Mouse (Mus musculus) activated CD4-positive, CD25-positive, alpha-beta regulatory T cell, adult 9 weeks (primary cell): Measurements from ENCODE around the gene Nphs2. TPM values are rescaled to one million over a fixed set of nuclear protein-coding genes. Genes with fewer than 3 reads are reported as not detected.

Experiments
- polyA plus RNA-seq: library from polyadenylated mRNA; unstranded; fragments of 100-300 nt; shearing (Covaris generic); gene quantifications from one replicate; pipeline ENCODE4 v1.2.1, GENCODE M21; 2017

Nphs2 gene
- not detected for polyA plus RNA-seq

GRCm38 (mm10) chr1:156310630-156311029 lies at the start of gene Nphs2:
TSS of gene Nphs2 (plus strand) at chr1:156310727.

GRCm38 (mm10) chr1:156302911-156303749 lies 7.4 kb upstream of the Nphs2 start, which contains the start of gene Tdrd5:
TSS of gene Tdrd5 (minus strand) at chr1:156303664.

GRCm38 (mm10) chr1:156365740-156366139 lies 55.2 kb downstream of the Nphs2 start, which contains the start of gene Gm2000:
TSS of gene Gm2000 (plus strand) at chr1:156366040.

Other genes starting within 250 kb of the Nphs2 start
- gene Fam163a, start 105.7 kb upstream of the Nphs2 start, polyA plus RNA-seq: not detected
- not detected for gene Tdrd5, start 7.1 kb upstream of the Nphs2 start, polyA plus RNA-seq
- 1,371 TPM for gene Gm2000, start 55.3 kb downstream of the Nphs2 start, polyA plus RNA-seq
- 0.37 TPM for gene Axdnd1, start 110.4 kb downstream of the Nphs2 start, polyA plus RNA-seq
- gene Soat1, start 163.6 kb downstream of the Nphs2 start, polyA plus RNA-seq: 57.0 TPM
- 1.5 TPM for gene Gm10031, start 213.3 kb downstream of the Nphs2 start, polyA plus RNA-seq
- gene Abl2, start 248.1 kb downstream of the Nphs2 start, polyA plus RNA-seq: 2.0 TPM